8 mouse cellular contexts compared by ENCODE assay signal in genomic region chr11:88164801-88165377, GRCm38 (mm10). TPM values are rescaled to one million over a fixed set of nuclear protein-coding genes. Genes with fewer than 3 reads are reported as not detected.
DNase-seq lines count a peak whose midpoint lies in the region; ATAC-seq lines count a peak whose summit lies in the region.

No protein-coding gene starts in this region.

- H3K9ac ChIP-seq in kidney, embryonic 14.5 days (ENCODE audit: low read depth, low read length), result peak overlapping the region; percentile 31; the same call in 1 of the 2 replicates

- peaks cover 46% of the 10 kb centered on the region for H3K4me1 ChIP-seq in kidney, embryonic 14.5 days (ENCODE audit: control insufficient read depth, insufficient read depth, low read length)

- 11% methylated on average over 15 of the region's 15 CpGs for WGBS in kidney, embryonic 14.5 days

- DNase-seq in ovary, adult 18-20 months (ENCODE audit: low spot score), result peak; percentile 85
- no peak for DNase-seq in ovary, postnatal 10 days (ENCODE audit: low spot score)
- DNase-seq in cerebellum, postnatal 10 days, result peak; percentile 79 to 87
- peak; percentile 76 for DNase-seq in heart, adult 8-10 months (ENCODE audit: low spot score)
- DNase-seq in right cerebral cortex, adult 18-20 months, result no peak

- peak overlapping the region; percentile 64 for H3K27ac ChIP-seq in kidney, embryonic 14.5 days (ENCODE audit: low read depth, low read length)

- no peak overlapping the region for H3K4me3 ChIP-seq in kidney, embryonic 14.5 days (ENCODE audit: low read length)

- 0 out of 2 replicates have a peak, but pooled peaks have one; percentile 8 for ATAC-seq in kidney, embryonic 14.5 days (ENCODE audit: low FRiP score, low TSS enrichment)
- ATAC-seq in megakaryocyte, adult 5-6 weeks (ENCODE audit: poor library complexity, severe bottlenecking), result peak; percentile 39
- ATAC-seq in megakaryocyte-erythroid progenitor cell, adult 5-6 weeks (replicated peaks; ENCODE audit: low FRiP score, low TSS enrichment, poor library complexity, severe bottlenecking), result no peak

- no peaks in the 10 kb centered on the region for H3K9me3 ChIP-seq in kidney, embryonic 14.5 days (ENCODE audit: control insufficient read depth, low read length)

- no peaks in the 10 kb centered on the region for H3K36me3 ChIP-seq in kidney, embryonic 14.5 days (ENCODE audit: control insufficient read depth, insufficient read depth, low read length)

- no peak overlapping the region; the same call in 1 of the 2 replicates for H3K4me2 ChIP-seq in kidney, embryonic 14.5 days (replicated peaks; ENCODE audit: low read depth, low read length)

- no peaks in the 10 kb centered on the region; the same call in 1 of the 2 replicates for H3K27me3 ChIP-seq in kidney, embryonic 14.5 days (ENCODE audit: control insufficient read depth, insufficient read depth, low read length)

RNA-seq across cellular contexts. Expression of gene Mrps23, which starts 39.3 kb away (rescaled TPM):
- 100 to 1,000 TPM; 301 to 345 (median 322) TPM for total RNA-seq in heart, adult 8-10 months (2022)
- 62.3 and 63.6 TPM in 2 replicates for polyA plus RNA-seq in kidney, embryonic 14.5 days (2014; fragmentation: Nextera tagmentation; extraction: Ambion mirVana)
- total RNA-seq in megakaryocyte, adult 5-6 weeks (2015), result 59.0 and 62.2 TPM in 2 replicates
- total RNA-seq in megakaryocyte, adult 5-6 weeks (2017), result 39.4 and 73.3 TPM in 2 replicates
- total RNA-seq in megakaryocyte-erythroid progenitor cell, adult 5-6 weeks (2014; fragmentation: Nextera tagmentation), result 78.6 and 78.8 TPM in 2 replicates
- 58.9 and 154 TPM in 2 replicates for total RNA-seq in megakaryocyte-erythroid progenitor cell, adult 5-6 weeks (2017)

Comparison
In these comparisons a context has a peak if more than half of its experiments do, and no peak if none do; other contexts are left out.
1. DNase-seq: peak in ovary, adult 18-20 months (single experiment), cerebellum, postnatal 10 days (2 of 2) and heart, adult 8-10 months (single experiment); none in ovary, postnatal 10 days (single experiment) and right cerebral cortex, adult 18-20 months (single experiment).